Mouse (Mus musculus): Measurements from ENCODE around the gene Nfkbil1. TPM values are rescaled to one million over a fixed set of nuclear protein-coding genes. Genes with fewer than 3 reads are reported as not detected.

The Nfkbil1 gene
- polyA plus RNA-seq, 1 experiment from 2014 or later, result 10.4 TPM

- no peak for DNase-seq (ENCODE audit: low spot score)
- Histone ChIP-seq H3K4me3 (no peak overlapping the region), H3K27me3 (ENCODE audit: insufficient read depth, poor library complexity, severe bottlenecking) (peaks cover 98% of the 10 kb centered on the region), H3K4me1 (peaks cover 26% of the 10 kb centered on the region), H3K36me3 (no peaks in the 10 kb centered on the region), H3K9me3 (no peaks in the 10 kb centered on the region), H3K27ac (no peak overlapping the region)
- WGBS, result 77% methylated on average over 11 of the region's 11 CpGs
These were observed 35.2 kb downstream of the Nfkbil1 start for GRCm38 (mm10) chr17:35200398-35200797.

GRCm38 (mm10) chr17:35198946-35199345 is 36.6 kb downstream of the Nfkbil1 start:
- WGBS, result 28% methylated on average over 8 of the region's 8 CpGs
- Histone ChIP-seq H3K4me3 (no peak overlapping the region), H3K9me3 (no peaks in the 10 kb centered on the region), H3K4me1 (peaks cover 29% of the 10 kb centered on the region), H3K27me3 (ENCODE audit: insufficient read depth, poor library complexity, severe bottlenecking) (peaks cover 98% of the 10 kb centered on the region), H3K27ac (no peak overlapping the region), H3K36me3 (no peaks in the 10 kb centered on the region)
- no peak for DNase-seq (ENCODE audit: low spot score)

GRCm38 (mm10) chr17:35198029-35198428 is 37.6 kb downstream of the Nfkbil1 start:
- Histone ChIP-seq H3K9me3 (no peaks in the 10 kb centered on the region), H3K27me3 (ENCODE audit: insufficient read depth, poor library complexity, severe bottlenecking) (peaks cover 97% of the 10 kb centered on the region), H3K4me1 (peaks cover 32% of the 10 kb centered on the region), H3K36me3 (no peaks in the 10 kb centered on the region), H3K4me3 (no peak overlapping the region), H3K27ac (no peak overlapping the region)
- DNase-seq (ENCODE audit: low spot score), result no peak
- WGBS, result 60% methylated on average over 7 of the region's 7 CpGs

GRCm38 (mm10) chr17:35197126-35197525 is 38.5 kb downstream of the Nfkbil1 start:
- Histone ChIP-seq H3K9me3 (no peaks in the 10 kb centered on the region), H3K27me3 (ENCODE audit: insufficient read depth, poor library complexity, severe bottlenecking) (peaks cover 92% of the 10 kb centered on the region), H3K4me3 (no peak overlapping the region), H3K27ac (no peak overlapping the region), H3K36me3 (no peaks in the 10 kb centered on the region), H3K4me1 (peaks cover 32% of the 10 kb centered on the region)
- no peak for DNase-seq (ENCODE audit: low spot score)
- 43% methylated on average over 6 of the region's 6 CpGs for WGBS

GRCm38 (mm10) chr17:35196321-35196641 is 39.3 kb downstream of the Nfkbil1 start:
- Histone ChIP-seq H3K9me3 (no peaks in the 10 kb centered on the region), H3K4me1 (peaks cover 32% of the 10 kb centered on the region), H3K4me3 (peak overlapping the region; percentile 62), H3K27ac (no peak overlapping the region), H3K36me3 (no peaks in the 10 kb centered on the region), H3K27me3 (ENCODE audit: insufficient read depth, poor library complexity, severe bottlenecking) (peaks cover 83% of the 10 kb centered on the region)
- 26% methylated on average over 9 of the region's 9 CpGs for WGBS
- no peak for DNase-seq (ENCODE audit: low spot score)

GRCm38 (mm10) chr17:35195631-35196320 is 39.8 kb downstream of the Nfkbil1 start:
- H3K9me3 ChIP-seq, result no peaks in the 10 kb centered on the region
- H3K4me1 ChIP-seq, result peaks cover 32% of the 10 kb centered on the region
- DNase-seq (ENCODE audit: low spot score), result peak; percentile 89
- 2% methylated on average over 66 of the region's 66 CpGs for WGBS
- H3K27me3 ChIP-seq (ENCODE audit: insufficient read depth, poor library complexity, severe bottlenecking), result peaks cover 78% of the 10 kb centered on the region
- peak overlapping the region; percentile 62 for H3K4me3 ChIP-seq
- peak overlapping the region; percentile 47 for H3K27ac ChIP-seq
- no peaks in the 10 kb centered on the region for H3K36me3 ChIP-seq

GRCm38 (mm10) chr17:35194844-35195630 is 40.6 kb downstream of the Nfkbil1 start:
- 37% methylated on average over 19 of the region's 19 CpGs for WGBS
- Histone ChIP-seq H3K36me3 (no peaks in the 10 kb centered on the region), H3K4me3 (peak overlapping the region; percentile 62), H3K4me1 (peaks cover 29% of the 10 kb centered on the region), H3K9me3 (no peaks in the 10 kb centered on the region), H3K27me3 (ENCODE audit: insufficient read depth, poor library complexity, severe bottlenecking) (peaks cover 71% of the 10 kb centered on the region), H3K27ac (peak overlapping the region; percentile 47)
- no peak for DNase-seq (ENCODE audit: low spot score)

GRCm38 (mm10) chr17:35193881-35194843 is 41.4 kb downstream of the Nfkbil1 start, which contains the start of gene Ltb:
Gene Ltb (plus strand): TSS chr17:35194439.
- no peak for DNase-seq (ENCODE audit: low spot score)
- Histone ChIP-seq H3K27me3 (ENCODE audit: insufficient read depth, poor library complexity, severe bottlenecking) (peaks cover 62% of the 10 kb centered on the region), H3K9me3 (no peaks in the 10 kb centered on the region), H3K27ac (peak within 1 kb of the TSS; percentile 47; the same call in 1 of the 2 replicates), H3K4me3 (peak within 1 kb of the TSS; percentile 62), H3K36me3 (no peaks in the 10 kb centered on the region), H3K4me1 (peaks cover 34% of the 10 kb centered on the region)
- 53% methylated on average over 28 of the region's 28 CpGs for WGBS

GRCm38 (mm10) chr17:35192924-35193323 is 42.7 kb downstream of the Nfkbil1 start:
- H3K27ac ChIP-seq, result no peak overlapping the region
- DNase-seq (ENCODE audit: low spot score), result no peak
- H3K4me1 ChIP-seq, result peaks cover 34% of the 10 kb centered on the region
- no peaks in the 10 kb centered on the region for H3K9me3 ChIP-seq
- H3K27me3 ChIP-seq (ENCODE audit: insufficient read depth, poor library complexity, severe bottlenecking), result peaks cover 52% of the 10 kb centered on the region
- WGBS, result 75% methylated on average over 5 of the region's 5 CpGs
- no peaks in the 10 kb centered on the region for H3K36me3 ChIP-seq
- no peak overlapping the region for H3K4me3 ChIP-seq

GRCm38 (mm10) chr17:35191723-35192122 is 43.9 kb downstream of the Nfkbil1 start:
- 54% methylated on average over 2 of the region's 2 CpGs for WGBS
- H3K36me3 ChIP-seq, result no peaks in the 10 kb centered on the region
- H3K9me3 ChIP-seq, result no peaks in the 10 kb centered on the region
- peaks cover 34% of the 10 kb centered on the region for H3K4me1 ChIP-seq
- H3K4me3 ChIP-seq, result no peak overlapping the region
- H3K27me3 ChIP-seq (ENCODE audit: insufficient read depth, poor library complexity, severe bottlenecking), result peaks cover 40% of the 10 kb centered on the region
- no peak for DNase-seq (ENCODE audit: low spot score)
- no peak overlapping the region for H3K27ac ChIP-seq

GRCm38 (mm10) chr17:35190096-35190495 is 45.5 kb downstream of the Nfkbil1 start:
- Histone ChIP-seq H3K4me3 (no peak overlapping the region), H3K27ac (no peak overlapping the region), H3K36me3 (no peaks in the 10 kb centered on the region), H3K9me3 (no peaks in the 10 kb centered on the region), H3K27me3 (ENCODE audit: insufficient read depth, poor library complexity, severe bottlenecking) (peaks cover 23% of the 10 kb centered on the region), H3K4me1 (peaks cover 30% of the 10 kb centered on the region)
- WGBS, result 56% methylated on average over 4 of the region's 4 CpGs
- DNase-seq (ENCODE audit: low spot score), result no peak

GRCm38 (mm10) chr17:35189186-35189585 is 46.4 kb downstream of the Nfkbil1 start:
- Histone ChIP-seq H3K27me3 (ENCODE audit: insufficient read depth, poor library complexity, severe bottlenecking) (peaks cover 14% of the 10 kb centered on the region), H3K4me3 (no peak overlapping the region), H3K36me3 (no peaks in the 10 kb centered on the region), H3K9me3 (no peaks in the 10 kb centered on the region), H3K4me1 (peaks cover 22% of the 10 kb centered on the region), H3K27ac (0 out of 2 replicates have a peak overlapping the region, but pooled peaks have one; percentile 42)
- 43% methylated on average over 1 of the region's 1 CpGs for WGBS
- no peak for DNase-seq (ENCODE audit: low spot score)

All from heart, embryonic 10.5 days (tissue).